Mouse (Mus musculus): ENCODE data around the gene Fam98a. TPM values are rescaled to one million over a fixed set of nuclear protein-coding genes. Genes with fewer than 3 reads are reported as not detected.

Fam98a gene
- total RNA-seq (2014; fragmentation: Nextera tagmentation) (35.4 TPM in 2 replicates), total RNA-seq (2017) (19.1 and 20.7 TPM in 2 replicates), polyA plus RNA-seq (2012) (12.4 and 13.1 TPM in 2 replicates)

GRCm38 (mm10) chr17:75551512-75552400 is at the start of gene Fam98a:
Gene Fam98a (minus strand): TSS chr17:75551946.
- ATAC-seq (ENCODE audit: extremely low read depth, insufficient number of reproducible peaks, low FRiP score, poor library complexity, severe bottlenecking) (peak; percentile 97), DNase-seq (ENCODE audit: low spot score) (peak; percentile 93)
- peaks cover 18% of the 10 kb centered on the region for H3K36me3 ChIP-seq (replicated peaks)
- TF ChIP-seq POLR2AphosphoS5 (IDR thresholded peaks at IDR 0.05; ENCODE audit: insufficient replicate concordance, low read depth, low read length): no peak
- TF ChIP-seq GATA1 (IDR thresholded peaks at IDR 0.05; ENCODE audit: borderline replicate concordance, low read length): no peak
- no peak for TF ChIP-seq GATA2 (IDR thresholded peaks at IDR 0.05; ENCODE audit: borderline replicate concordance, low read depth, low read length)
- TF ChIP-seq CTCF (IDR thresholded peaks at IDR 0.05; ENCODE audit: low read depth, low read length): no peak
- no peak for TF ChIP-seq TAL1 (conservative IDR thresholded peaks at IDR 0.05; ENCODE audit: low read depth, low read length)
- no peaks in the 10 kb centered on the region for H3K27me3 ChIP-seq (ENCODE audit: insufficient read depth, low read length)
- peaks cover 16% of the 10 kb centered on the region for H3K4me1 ChIP-seq (ENCODE audit: insufficient read depth, low read depth, low read length)
- H3K9me3 ChIP-seq (replicated peaks): 0 out of 2 replicates have a peak, but pooled peaks cover 2% of the 10 kb centered on the region
- peak within 1 kb of the TSS; percentile 99 for H3K4me3 ChIP-seq (ENCODE audit: low read depth, low read length)

- no peaks in the 10 kb centered on the region for H3K27me3 ChIP-seq (ENCODE audit: insufficient read depth, low read length)
- no peak for DNase-seq (ENCODE audit: low spot score)
- H3K4me3 ChIP-seq (ENCODE audit: low read depth, low read length): no peak overlapping the region
- ATAC-seq (ENCODE audit: extremely low read depth, insufficient number of reproducible peaks, low FRiP score, poor library complexity, severe bottlenecking): no peak
- H3K36me3 ChIP-seq (replicated peaks): no peaks in the 10 kb centered on the region
- TF ChIP-seq CTCF (IDR thresholded peaks at IDR 0.05; ENCODE audit: low read depth, low read length): no peak
- TF ChIP-seq TAL1 (conservative IDR thresholded peaks at IDR 0.05; ENCODE audit: low read depth, low read length): no peak
- no peak for TF ChIP-seq POLR2AphosphoS5 (IDR thresholded peaks at IDR 0.05; ENCODE audit: insufficient replicate concordance, low read depth, low read length)
- TF ChIP-seq GATA2 (IDR thresholded peaks at IDR 0.05; ENCODE audit: borderline replicate concordance, low read depth, low read length): no peak
- TF ChIP-seq GATA1 (IDR thresholded peaks at IDR 0.05; ENCODE audit: borderline replicate concordance, low read length): no peak
- H3K4me1 ChIP-seq (ENCODE audit: insufficient read depth, low read depth, low read length): no peaks in the 10 kb centered on the region
- peaks cover 3% of the 10 kb centered on the region; the same call in 1 of the 2 replicates for H3K9me3 ChIP-seq (replicated peaks)
Observed at GRCm38 (mm10) chr17:75598652-75599051, 46.9 kb upstream of the Fam98a start.

GRCm38 (mm10) chr17:75582738-75583137 is 31.0 kb upstream of the Fam98a start:
- peak; percentile 3 for DNase-seq (ENCODE audit: low spot score)
- Histone ChIP-seq H3K9me3 (replicated peaks) (no peaks in the 10 kb centered on the region), H3K27me3 (ENCODE audit: insufficient read depth, low read length) (no peaks in the 10 kb centered on the region), H3K4me3 (ENCODE audit: low read depth, low read length) (no peak overlapping the region), H3K4me1 (ENCODE audit: insufficient read depth, low read depth, low read length) (peaks cover 5% of the 10 kb centered on the region; the same call in 1 of the 2 replicates), H3K36me3 (replicated peaks) (no peaks in the 10 kb centered on the region)
- TF ChIP-seq POLR2AphosphoS5 (IDR thresholded peaks at IDR 0.05; ENCODE audit: insufficient replicate concordance, low read depth, low read length) (no peak), TAL1 (conservative IDR thresholded peaks at IDR 0.05; ENCODE audit: low read depth, low read length) (peak; percentile 53), CTCF (IDR thresholded peaks at IDR 0.05; ENCODE audit: low read depth, low read length) (no peak), GATA1 (IDR thresholded peaks at IDR 0.05; ENCODE audit: borderline replicate concordance, low read length) (no peak), GATA2 (IDR thresholded peaks at IDR 0.05; ENCODE audit: borderline replicate concordance, low read depth, low read length) (no peak)
- peak; percentile 88 for ATAC-seq (ENCODE audit: extremely low read depth, insufficient number of reproducible peaks, low FRiP score, poor library complexity, severe bottlenecking)

- no peak for TF ChIP-seq GATA1 (IDR thresholded peaks at IDR 0.05; ENCODE audit: borderline replicate concordance, low read length)
- no peak for TF ChIP-seq GATA2 (IDR thresholded peaks at IDR 0.05; ENCODE audit: borderline replicate concordance, low read depth, low read length)
- TF ChIP-seq TAL1 (conservative IDR thresholded peaks at IDR 0.05; ENCODE audit: low read depth, low read length): no peak
- no peak for TF ChIP-seq CTCF (IDR thresholded peaks at IDR 0.05; ENCODE audit: low read depth, low read length)
- TF ChIP-seq POLR2AphosphoS5 (IDR thresholded peaks at IDR 0.05; ENCODE audit: insufficient replicate concordance, low read depth, low read length): no peak
- H3K27me3 ChIP-seq (ENCODE audit: insufficient read depth, low read length): no peaks in the 10 kb centered on the region
- H3K9me3 ChIP-seq (replicated peaks): no peaks in the 10 kb centered on the region
- ATAC-seq (ENCODE audit: extremely low read depth, insufficient number of reproducible peaks, low FRiP score, poor library complexity, severe bottlenecking) (no peak), DNase-seq (ENCODE audit: low spot score) (no peak)
- no peaks in the 10 kb centered on the region for H3K4me1 ChIP-seq (ENCODE audit: insufficient read depth, low read depth, low read length)
- no peaks in the 10 kb centered on the region for H3K36me3 ChIP-seq (replicated peaks)
- no peak overlapping the region for H3K4me3 ChIP-seq (ENCODE audit: low read depth, low read length)
Observed at GRCm38 (mm10) chr17:75575608-75576007, 23.9 kb upstream of the Fam98a start.

GRCm38 (mm10) chr17:75558041-75558440 is 6.3 kb upstream of the Fam98a start:
- no peaks in the 10 kb centered on the region for H3K4me1 ChIP-seq (ENCODE audit: insufficient read depth, low read depth, low read length)
- no peaks in the 10 kb centered on the region for H3K36me3 ChIP-seq (replicated peaks)
- no peak for TF ChIP-seq TAL1 (conservative IDR thresholded peaks at IDR 0.05; ENCODE audit: low read depth, low read length)
- TF ChIP-seq CTCF (IDR thresholded peaks at IDR 0.05; ENCODE audit: low read depth, low read length): no peak
- no peak for TF ChIP-seq POLR2AphosphoS5 (IDR thresholded peaks at IDR 0.05; ENCODE audit: insufficient replicate concordance, low read depth, low read length)
- no peak for TF ChIP-seq GATA2 (IDR thresholded peaks at IDR 0.05; ENCODE audit: borderline replicate concordance, low read depth, low read length)
- TF ChIP-seq GATA1 (IDR thresholded peaks at IDR 0.05; ENCODE audit: borderline replicate concordance, low read length): no peak
- H3K27me3 ChIP-seq (ENCODE audit: insufficient read depth, low read length): no peaks in the 10 kb centered on the region
- no peak overlapping the region for H3K4me3 ChIP-seq (ENCODE audit: low read depth, low read length)
- no peak for DNase-seq (ENCODE audit: low spot score)
- ATAC-seq (ENCODE audit: extremely low read depth, insufficient number of reproducible peaks, low FRiP score, poor library complexity, severe bottlenecking): no peak
- H3K9me3 ChIP-seq (replicated peaks): peaks cover 26% of the 10 kb centered on the region

GRCm38 (mm10) chr17:75557031-75557430 is 5.3 kb upstream of the Fam98a start:
- no peaks in the 10 kb centered on the region for H3K27me3 ChIP-seq (ENCODE audit: insufficient read depth, low read length)
- no peak for ATAC-seq (ENCODE audit: extremely low read depth, insufficient number of reproducible peaks, low FRiP score, poor library complexity, severe bottlenecking)
- H3K9me3 ChIP-seq (replicated peaks): peaks cover 25% of the 10 kb centered on the region
- H3K4me3 ChIP-seq (ENCODE audit: low read depth, low read length): no peak overlapping the region
- H3K4me1 ChIP-seq (ENCODE audit: insufficient read depth, low read depth, low read length): peaks cover 3% of the 10 kb centered on the region
- no peaks in the 10 kb centered on the region for H3K36me3 ChIP-seq (replicated peaks)
- no peak for DNase-seq (ENCODE audit: low spot score)
- no peak for TF ChIP-seq GATA2 (IDR thresholded peaks at IDR 0.05; ENCODE audit: borderline replicate concordance, low read depth, low read length)
- TF ChIP-seq POLR2AphosphoS5 (IDR thresholded peaks at IDR 0.05; ENCODE audit: insufficient replicate concordance, low read depth, low read length): no peak
- no peak for TF ChIP-seq TAL1 (conservative IDR thresholded peaks at IDR 0.05; ENCODE audit: low read depth, low read length)
- TF ChIP-seq CTCF (IDR thresholded peaks at IDR 0.05; ENCODE audit: low read depth, low read length): no peak
- TF ChIP-seq GATA1 (IDR thresholded peaks at IDR 0.05; ENCODE audit: borderline replicate concordance, low read length): no peak
